In the genomic region with DNA sequence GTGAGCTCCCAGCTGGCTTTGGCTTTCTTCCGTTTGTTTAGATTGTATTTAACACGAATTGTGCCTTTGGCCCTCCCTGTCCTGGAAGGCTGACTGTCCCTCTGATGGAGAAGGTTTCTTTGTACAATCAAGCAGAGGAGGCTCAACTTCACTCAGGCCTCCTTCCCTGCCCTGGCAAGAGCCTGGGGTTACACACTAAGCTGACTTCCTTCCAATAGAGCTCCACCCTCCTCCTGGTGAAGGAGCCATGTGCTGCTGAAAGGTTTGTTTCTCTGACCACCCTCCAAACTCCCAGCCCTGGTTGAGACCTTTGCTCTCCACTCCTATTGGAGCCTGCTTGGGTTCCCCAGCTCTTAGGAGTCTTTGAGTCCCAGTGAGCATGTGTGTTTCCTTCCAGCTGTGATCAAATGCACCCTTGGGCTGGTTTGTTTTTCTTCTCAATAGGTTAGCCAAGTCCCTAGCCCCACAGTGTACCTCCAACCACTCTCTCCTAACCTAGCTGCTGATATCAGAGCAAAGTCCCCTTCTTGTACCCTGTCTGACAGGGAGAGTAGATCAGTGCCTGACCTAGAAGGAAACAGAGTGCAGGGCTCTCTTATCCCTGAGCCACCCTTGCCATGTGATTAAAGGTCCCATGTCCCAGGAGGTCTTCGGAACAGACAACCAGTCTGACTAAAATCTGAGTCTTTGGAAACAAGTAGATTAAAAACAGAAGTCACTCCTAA, we compare ENCODE assay signal across 21 mouse cellular contexts. TPM values are rescaled to one million over a fixed set of nuclear protein-coding genes. Genes with fewer than 3 reads are reported as not detected.
A peak's percentile ranks its signal among the peaks of the same experiment; 100 is the strongest.
DNase-seq lines count a peak whose midpoint lies in the region; ATAC-seq and TF ChIP-seq lines count a peak whose summit lies in the region.
"Had no signal": no experiment of that assay in that cellular context is flagged by ENCODE, and none has a peak within 500 bp of the region (broad histone marks: within the 10 kb centered on the region; RNA-seq: fewer than 3 reads in every experiment).

No protein-coding gene starts in this region.

- TF ChIP-seq CTCF in small intestine, adult 2 months (IDR thresholded peaks at IDR 0.05; ENCODE audit: extremely low read depth, insufficient read length, insufficient replicate concordance, low read depth, low read length): no peak

- H3K4me2 ChIP-seq in embryonic facial prominence, embryonic 14.5 days (ENCODE audit: low read depth, low read length): no peak overlapping the region
- no peak overlapping the region for H3K4me2 ChIP-seq in midbrain, embryonic 11.5 days
- H3K4me2 ChIP-seq: forebrain, embryonic 13.5 days; heart, embryonic 15.5 days; hindbrain, embryonic 13.5 days; limb, embryonic 12.5 days; midbrain, embryonic 13.5 days; neural tube, embryonic 12.5 days had no signal

- no peak overlapping the region for H3K27ac ChIP-seq in embryonic facial prominence, embryonic 14.5 days (replicated peaks; ENCODE audit: low read depth, low read length)
- H3K27ac ChIP-seq in embryonic facial prominence, embryonic 10.5 days (replicated peaks): no peak overlapping the region
- H3K27ac ChIP-seq in small intestine, adult 2 months (ENCODE audit: insufficient read depth, low read depth, low read length): peak overlapping the region; percentile 33
- no peak overlapping the region for H3K27ac ChIP-seq in midbrain, embryonic 11.5 days (ENCODE audit: low read depth, low read length)
- H3K27ac ChIP-seq: forebrain, embryonic 13.5 days; heart, embryonic 15.5 days; hindbrain, embryonic 13.5 days; limb, embryonic 12.5 days; liver, embryonic 14.5 days; midbrain, embryonic 13.5 days; neural tube, embryonic 12.5 days had no signal

- H3K36me3 ChIP-seq in embryonic facial prominence, embryonic 14.5 days (ENCODE audit: control insufficient read depth, insufficient read depth, low read length): no peaks in the 10 kb centered on the region
- H3K36me3 ChIP-seq in embryonic facial prominence, embryonic 10.5 days (replicated peaks): no peaks in the 10 kb centered on the region
- no peaks in the 10 kb centered on the region for H3K36me3 ChIP-seq in small intestine, adult 2 months (ENCODE audit: control insufficient read depth, insufficient read depth, low read length)
- H3K36me3 ChIP-seq in midbrain, embryonic 11.5 days (ENCODE audit: control insufficient read depth, insufficient read depth, low read length): no peaks in the 10 kb centered on the region
- H3K36me3 ChIP-seq: heart, embryonic 15.5 days; hindbrain, embryonic 13.5 days; limb, embryonic 12.5 days; midbrain, embryonic 13.5 days; neural tube, embryonic 12.5 days had no signal

- ATAC-seq in embryonic facial prominence, embryonic 14.5 days (ENCODE audit: low read depth): no peak
- ATAC-seq in midbrain, embryonic 11.5 days (ENCODE audit: low FRiP score): no peak
- ATAC-seq: forebrain, embryonic 13.5 days; midbrain, embryonic 13.5 days had no signal

- H3K27me3 ChIP-seq in embryonic facial prominence, embryonic 14.5 days (replicated peaks; ENCODE audit: control insufficient read depth, insufficient read depth, low read length): no peaks in the 10 kb centered on the region
- H3K27me3 ChIP-seq in embryonic facial prominence, embryonic 10.5 days (replicated peaks; ENCODE audit: low read depth, poor library complexity, severe bottlenecking): no peaks in the 10 kb centered on the region
- no peaks in the 10 kb centered on the region for H3K27me3 ChIP-seq in small intestine, adult 2 months (ENCODE audit: control insufficient read depth, insufficient read depth, low read length)
- no peaks in the 10 kb centered on the region for H3K27me3 ChIP-seq in midbrain, embryonic 11.5 days (ENCODE audit: control insufficient read depth, insufficient read depth, low read length)
- H3K27me3 ChIP-seq: forebrain, embryonic 13.5 days; heart, embryonic 15.5 days; hindbrain, embryonic 13.5 days; limb, embryonic 12.5 days; midbrain, embryonic 13.5 days; neural tube, embryonic 12.5 days had no signal

- peaks cover 31% of the 10 kb centered on the region for H3K4me1 ChIP-seq in embryonic facial prominence, embryonic 14.5 days (ENCODE audit: control insufficient read depth, insufficient read depth, low read length)
- peaks cover 20% of the 10 kb centered on the region for H3K4me1 ChIP-seq in embryonic facial prominence, embryonic 10.5 days
- peaks cover 21% of the 10 kb centered on the region; the same call in 1 of the 2 replicates for H3K4me1 ChIP-seq in small intestine, adult 2 months (ENCODE audit: control insufficient read depth, insufficient read depth, insufficient read length, low read length)
- 0 out of 2 replicates have a peak, but pooled peaks cover 2% of the 10 kb centered on the region for H3K4me1 ChIP-seq in midbrain, embryonic 11.5 days (ENCODE audit: control insufficient read depth, insufficient read depth, low read length)
- H3K4me1 ChIP-seq: hindbrain, embryonic 13.5 days had no signal

- H3K4me3 ChIP-seq in embryonic facial prominence, embryonic 14.5 days (ENCODE audit: low read depth, low read length): no peak overlapping the region
- no peak overlapping the region for H3K4me3 ChIP-seq in embryonic facial prominence, embryonic 10.5 days
- no peak overlapping the region for H3K4me3 ChIP-seq in small intestine, adult 2 months (ENCODE audit: low read depth, low read length)
- H3K4me3 ChIP-seq in midbrain, embryonic 11.5 days (ENCODE audit: low read depth, low read length): no peak overlapping the region
- H3K4me3 ChIP-seq: erythroblast, embryonic 14.5 days; forebrain, embryonic 13.5 days; heart, embryonic 15.5 days; hindbrain, embryonic 13.5 days; limb, embryonic 12.5 days; midbrain, embryonic 13.5 days; neural tube, embryonic 12.5 days had no signal

- H3K9ac ChIP-seq in embryonic facial prominence, embryonic 14.5 days (ENCODE audit: low read depth, low read length): peak overlapping the region; percentile 12; the same call in 1 of the 2 replicates
- H3K9ac ChIP-seq in midbrain, embryonic 11.5 days (ENCODE audit: low read length): no peak overlapping the region
- H3K9ac ChIP-seq: forebrain, embryonic 13.5 days; heart, embryonic 15.5 days; hindbrain, embryonic 13.5 days; limb, embryonic 12.5 days; liver, embryonic 14.5 days; midbrain, embryonic 13.5 days; neural tube, embryonic 12.5 days had no signal

- no peak for TF ChIP-seq POLR2A in small intestine, adult 2 months (IDR thresholded peaks at IDR 0.05; ENCODE audit: low read depth, low read length)

- H3K9me3 ChIP-seq in embryonic facial prominence, embryonic 14.5 days (ENCODE audit: control insufficient read depth, low read length): no peaks in the 10 kb centered on the region
- H3K9me3 ChIP-seq in embryonic facial prominence, embryonic 10.5 days: no peaks in the 10 kb centered on the region
- H3K9me3 ChIP-seq in midbrain, embryonic 11.5 days (ENCODE audit: control insufficient read depth, low read length): no peaks in the 10 kb centered on the region
- H3K9me3 ChIP-seq: forebrain, embryonic 13.5 days; heart, embryonic 15.5 days; hindbrain, embryonic 13.5 days; limb, embryonic 12.5 days; midbrain, embryonic 13.5 days; neural tube, embryonic 12.5 days had no signal

- no peak for DNase-seq in embryonic facial prominence, embryonic 14.5 days (ENCODE audit: low spot score)
- DNase-seq in embryonic facial prominence, embryonic 10.5 days (ENCODE audit: low spot score): no peak
- peak; percentile 15 to 25 for DNase-seq in heart, postnatal 10 days
- no peak for DNase-seq in heart, postnatal 25 days (ENCODE audit: low spot score)
- peak; percentile 19 for DNase-seq in heart, postnatal 4 days
- no peak for DNase-seq in midbrain, embryonic 11.5 days (ENCODE audit: low spot score, missing footprints)
- no peak for DNase-seq in liver
- DNase-seq: adrenal gland, adult 2 months; cerebellum, adult 9-10 months; gastrocnemius, postnatal 10 days; kidney, adult 11 months; thymus, postnatal 14 days had no signal

- intact Hi-C loops in heart, postnatal 10 days (cut with DNase I): loop anchor here (10.0 kb wide), 1 partner anchor 58 kb away; no protein-coding TSS in a partner anchor
- intact Hi-C loops in heart, postnatal 25 days (cut with DNase I): no loop called here

- WGBS in embryonic facial prominence, embryonic 14.5 days: 41% methylated on average over 3 of the region's 3 CpGs
- WGBS in embryonic facial prominence, embryonic 10.5 days: 51% methylated on average over 3 of the region's 3 CpGs
- 19% methylated on average over 3 of the region's 3 CpGs for WGBS in small intestine, adult 2 months
- WGBS in midbrain, embryonic 11.5 days: 59% methylated on average over 3 of the region's 3 CpGs

RNA-seq across cellular contexts. Expression of gene Plekhg1, which starts 6.8 kb away (rescaled TPM):
- polyA plus RNA-seq in embryonic facial prominence, embryonic 14.5 days (2014; fragmentation: Nextera tagmentation; extraction: Ambion mirVana): 16.0 and 17.5 TPM in 2 replicates
- 13.7 and 14.4 TPM in 2 replicates for polyA plus RNA-seq in embryonic facial prominence, embryonic 10.5 days (2016; fragmentation: Nextera tagmentation; extraction: Ambion mirVana)
- 10 to 100 TPM; 23.3 to 23.4 TPM for total RNA-seq in heart, postnatal 10 days (2021)
- 1 to 10 TPM; 9.0 to 9.6 TPM for total RNA-seq in heart, postnatal 25 days (2021)
- total RNA-seq in heart, postnatal 4 days (2021): 10 to 100 TPM; 22.1 to 22.7 TPM
- polyA plus RNA-seq in small intestine, adult 2 months (2012; rRNA removed): 1.0 and 1.7 TPM in 2 replicates
- polyA plus RNA-seq in midbrain, embryonic 11.5 days (2014; fragmentation: Nextera tagmentation; extraction: Ambion mirVana): 16.4 and 16.8 TPM in 2 replicates
- polyA plus RNA-seq: erythroblast, embryonic 14.5 days had no signal

Comparison
In these comparisons a context has a peak if more than half of its experiments do, and no peak if none do; other contexts are left out.
1. DNase-seq: peak in heart, postnatal 10 days (2 of 2) and heart, postnatal 4 days (single experiment); none in embryonic facial prominence, embryonic 14.5 days (single experiment), embryonic facial prominence, embryonic 10.5 days (single experiment), heart, postnatal 25 days (single experiment), midbrain, embryonic 11.5 days (single experiment) and liver (single experiment).